Mouse (Mus musculus) liver, embryonic 11.5 days (tissue): ENCODE data around the gene Wfdc11. TPM values are rescaled to one million over a fixed set of nuclear protein-coding genes. Genes with fewer than 3 reads are reported as not detected.

Experiments used
- ATAC-seq: fragments of 200-750 bp; cut with Nextera tagmentation; replicated peaks from 2 replicates; pipeline ENCODE4 v1.8.0; 2017; ENCODE audit warnings: moderate number of reproducible peaks, mild to moderate bottlenecking, moderate TSS enrichment, moderate library complexity; ENCODE audit not compliant: low FRiP score
- DNase-seq: peaks from one replicate; pipeline ENCODE4 v3.0.0-alpha.2; 2017; ENCODE audit warnings: low spot score
- H3K27ac ChIP-seq: fragments of 300-500 bp; sonication (generic); 2 replicates; pipeline ENCODE4 v1.5.1; 2014; ENCODE audit warnings: mild to moderate bottlenecking, low read depth, low read length, control low read depth
- H3K27me3 ChIP-seq: fragments of 300-500 bp; sonication (generic); replicated peaks from 2 replicates; pipeline ENCODE4 v1.6.1; 2014; ENCODE audit warnings: low read length, mixed read lengths; ENCODE audit not compliant: control insufficient read depth, insufficient read depth
- H3K36me3 ChIP-seq: fragments of 300-500 bp; sonication (generic); 2 replicates; pipeline ENCODE4 v1.6.1; 2014; ENCODE audit warnings: mild to moderate bottlenecking, low read length, moderate library complexity, mixed read lengths; ENCODE audit not compliant: control insufficient read depth, insufficient read depth
- H3K4me1 ChIP-seq: fragments of 300-500 bp; sonication (generic); replicated peaks from 2 replicates; pipeline ENCODE4 v1.6.1; 2014; ENCODE audit warnings: low read length, mixed read lengths; ENCODE audit not compliant: control insufficient read depth, insufficient read depth
- H3K4me2 ChIP-seq: fragments of 300-500 bp; sonication (generic); 2 replicates; pipeline ENCODE4 v1.6.1; 2014; ENCODE audit warnings: mild to moderate bottlenecking, control low read depth, moderate library complexity
- H3K4me3 ChIP-seq: fragments of 300-500 bp; sonication (generic); 2 replicates; pipeline ENCODE4 v1.5.1; 2014; ENCODE audit warnings: low read depth, low read length, control low read depth
- H3K9ac ChIP-seq: fragments of 300-500 bp; sonication (generic); 2 replicates; pipeline ENCODE4 v1.6.1; 2014; ENCODE audit warnings: low read depth, low read length, control low read depth
- H3K9me3 ChIP-seq: fragments of 300-500 bp; sonication (generic); 2 replicates; pipeline ENCODE4 v1.6.1; 2016; ENCODE audit warnings: low read length, inconsistent platforms, mixed read lengths; ENCODE audit not compliant: control insufficient read depth
- WGBS: fragments of 180-500 bp; shearing (Covaris S2); extraction: QIAGEN DNeasy Blood & Tissue Kit; methylation state at CpG from one replicate; pipeline ENCODE4 v1.1.7; 2014; 5-methylcytosine and 5-hydroxymethylcytosine counted together
- polyA plus RNA-seq: library from polyadenylated mRNA; unstranded; fragments of >200 nt; fragmentation: Nextera tagmentation; extraction: Ambion mirVana; gene quantifications from 2 replicates; pipeline ENCODE4 v1.2.1, GENCODE M21; 2014

Gene Wfdc11
- polyA plus RNA-seq, 1 experiment from 2014 or later = not detected

DNA sequence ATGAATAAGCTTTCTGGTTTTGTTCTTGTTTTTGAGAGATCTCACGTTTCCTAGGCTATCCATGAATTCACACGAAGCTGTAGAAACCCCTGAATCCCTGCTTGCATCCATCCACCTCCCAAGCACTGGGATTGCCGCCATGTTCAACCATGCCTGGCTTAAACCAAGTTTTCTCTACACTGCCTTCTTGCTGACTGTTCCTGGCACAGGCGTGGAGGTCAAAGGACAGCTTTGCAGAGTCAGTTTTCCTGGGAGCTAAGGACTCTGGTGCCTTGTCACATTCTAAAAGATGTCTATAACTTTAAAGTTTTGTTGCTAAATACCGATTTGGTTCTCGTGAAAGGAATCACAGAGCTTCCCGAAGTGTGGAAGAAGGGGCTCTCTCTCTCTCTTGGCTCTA lies 9.0 kb downstream of the Wfdc11 start:
- H3K4me3 ChIP-seq = no peak overlapping the region
- no peaks in the 10 kb centered on the region for H3K4me1 ChIP-seq
- H3K27me3 ChIP-seq = no peaks in the 10 kb centered on the region
- no peak overlapping the region for H3K4me2 ChIP-seq
- WGBS = 80% methylated on average over 7 of the region's 7 CpGs
- H3K9ac ChIP-seq = no peak overlapping the region
- no peak for ATAC-seq
- no peak for DNase-seq
- no peaks in the 10 kb centered on the region for H3K9me3 ChIP-seq
- H3K36me3 ChIP-seq = no peaks in the 10 kb centered on the region
- H3K27ac ChIP-seq = no peak overlapping the region

DNA sequence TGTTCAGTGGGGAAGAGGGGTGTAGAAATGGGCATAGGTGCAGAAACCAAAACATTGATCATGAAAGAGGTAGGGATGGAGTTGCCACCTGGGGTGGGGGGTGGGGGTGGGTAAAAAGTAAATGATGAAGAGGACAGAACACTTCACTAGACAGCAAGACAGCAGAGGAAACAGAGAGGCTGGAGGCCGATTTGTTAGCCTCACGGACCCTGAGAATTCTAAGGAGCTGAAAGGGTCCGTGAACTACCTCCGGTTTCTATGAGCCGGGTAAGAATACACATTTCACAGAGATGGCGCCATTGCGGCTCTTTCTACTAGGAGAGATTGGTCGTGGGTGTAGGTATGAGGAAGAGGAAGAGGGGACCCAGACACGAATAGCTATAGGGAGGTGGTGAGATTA lies 17.4 kb downstream of the Wfdc11 start, which contains the start of gene Wfdc9:
Gene Wfdc9 (minus strand): TSS at position 101 of the 400 bp plus-strand sequence.
- no peak for ATAC-seq
- Histone ChIP-seq H3K27me3 (no peaks in the 10 kb centered on the region), H3K9me3 (no peaks in the 10 kb centered on the region), H3K9ac (no peak within 1 kb of the TSS), H3K27ac (no peak within 1 kb of the TSS), H3K36me3 (no peaks in the 10 kb centered on the region), H3K4me1 (no peaks in the 10 kb centered on the region), H3K4me3 (no peak within 1 kb of the TSS), H3K4me2 (no peak within 1 kb of the TSS)
- 72% methylated on average over 9 of the region's 9 CpGs for WGBS
- no peak for DNase-seq

- no peaks in the 10 kb centered on the region for H3K36me3 ChIP-seq
- DNase-seq (peak; percentile 38), ATAC-seq (no peak)
- H3K9ac ChIP-seq = no peak within 1 kb of the TSS
- no peak within 1 kb of the TSS for H3K27ac ChIP-seq
- WGBS = 10% methylated on average over 11 of the region's 11 CpGs
- H3K4me3 ChIP-seq = no peak within 1 kb of the TSS
- H3K9me3 ChIP-seq = no peaks in the 10 kb centered on the region
- H3K4me1 ChIP-seq = no peaks in the 10 kb centered on the region
- no peak within 1 kb of the TSS for H3K4me2 ChIP-seq
- no peaks in the 10 kb centered on the region for H3K27me3 ChIP-seq
These were observed 18.0 kb downstream of the Wfdc11 start, which contains the start of gene Wfdc10 for GRCm38 (mm10) chr2:164655858-164656257. Wfdc10 (plus strand) TSS chr2:164656046.

- Histone ChIP-seq H3K9ac (no peak overlapping the region), H3K36me3 (no peaks in the 10 kb centered on the region), H3K27ac (no peak overlapping the region), H3K9me3 (no peaks in the 10 kb centered on the region), H3K4me3 (no peak overlapping the region), H3K27me3 (no peaks in the 10 kb centered on the region), H3K4me2 (no peak overlapping the region), H3K4me1 (no peaks in the 10 kb centered on the region)
- DNase-seq = no peak
- no peak for ATAC-seq
- 82% methylated on average over 13 of the region's 13 CpGs for WGBS
These were observed 31.8 kb downstream of the Wfdc11 start for GRCm38 (mm10) chr2:164641881-164642673.

- DNase-seq (peak; percentile 27), ATAC-seq (no peak)
- Histone ChIP-seq H3K4me2 (no peak overlapping the region), H3K4me3 (no peak overlapping the region), H3K4me1 (no peaks in the 10 kb centered on the region), H3K9ac (no peak overlapping the region), H3K36me3 (no peaks in the 10 kb centered on the region), H3K9me3 (no peaks in the 10 kb centered on the region), H3K27me3 (no peaks in the 10 kb centered on the region), H3K27ac (no peak overlapping the region)
- 59% methylated on average over 7 of the region's 7 CpGs for WGBS
These were observed 32.8 kb downstream of the Wfdc11 start for GRCm38 (mm10) chr2:164641129-164641528.

DNA sequence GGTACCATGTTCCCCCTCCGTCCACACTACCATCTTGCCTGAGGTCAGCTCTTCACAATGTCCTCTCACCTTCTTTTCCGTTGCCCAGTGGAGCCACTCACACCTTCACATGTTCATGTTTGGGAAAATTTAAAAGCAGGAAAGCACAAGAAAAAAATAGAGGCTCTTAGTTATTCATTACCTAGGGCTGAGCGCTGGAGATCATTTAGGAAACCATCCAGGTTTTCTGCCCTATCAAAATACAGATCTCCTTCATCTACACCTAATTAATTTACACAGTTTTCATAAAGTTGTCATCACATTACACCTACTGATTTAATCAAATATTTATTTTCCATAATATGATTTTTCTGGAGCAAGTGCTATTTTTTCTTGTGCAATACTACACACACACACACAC lies 35.2 kb downstream of the Wfdc11 start, which contains the start of gene Wfdc16:
Gene Wfdc16 (minus strand): TSS at position 101 of the 400 bp plus-strand sequence.
- Histone ChIP-seq H3K4me2 (no peak within 1 kb of the TSS), H3K27me3 (no peaks in the 10 kb centered on the region), H3K4me3 (no peak within 1 kb of the TSS), H3K27ac (no peak within 1 kb of the TSS), H3K36me3 (no peaks in the 10 kb centered on the region), H3K9ac (no peak within 1 kb of the TSS), H3K9me3 (no peaks in the 10 kb centered on the region), H3K4me1 (no peaks in the 10 kb centered on the region)
- WGBS = 84% methylated on average over 3 of the region's 3 CpGs
- ATAC-seq (no peak), DNase-seq (no peak)

GRCm38 (mm10) chr2:164635266-164635665 lies 38.6 kb downstream of the Wfdc11 start:
- Histone ChIP-seq H3K9me3 (no peaks in the 10 kb centered on the region), H3K4me3 (no peak overlapping the region), H3K27ac (no peak overlapping the region), H3K27me3 (no peaks in the 10 kb centered on the region), H3K36me3 (no peaks in the 10 kb centered on the region), H3K9ac (no peak overlapping the region), H3K4me1 (no peaks in the 10 kb centered on the region), H3K4me2 (no peak overlapping the region)
- no peak for ATAC-seq
- DNase-seq = no peak
- WGBS = 72% methylated on average over 9 of the region's 9 CpGs

DNA sequence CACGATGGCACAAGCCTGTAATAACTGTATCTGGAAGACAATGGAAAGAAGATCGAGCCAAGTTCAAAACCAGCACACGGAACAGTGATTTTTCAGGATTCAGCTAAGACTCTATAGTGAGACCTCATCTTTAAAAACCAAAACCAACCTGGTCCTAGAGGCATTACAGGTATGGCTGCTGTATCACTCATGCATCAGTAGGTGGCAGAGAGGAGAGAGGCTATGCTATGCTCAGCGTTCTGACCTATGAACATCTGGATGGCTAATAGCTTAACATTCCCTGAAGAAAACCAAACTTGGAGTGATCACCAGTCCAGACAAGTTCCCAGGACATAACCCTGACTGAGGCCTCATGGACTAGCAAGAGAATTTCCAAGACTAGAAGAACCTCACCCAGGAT lies 52.1 kb downstream of the Wfdc11 start:
- Histone ChIP-seq H3K4me3 (no peak overlapping the region), H3K27ac (no peak overlapping the region), H3K4me2 (no peak overlapping the region), H3K9me3 (no peaks in the 10 kb centered on the region), H3K36me3 (no peaks in the 10 kb centered on the region), H3K9ac (no peak overlapping the region), H3K4me1 (no peaks in the 10 kb centered on the region), H3K27me3 (no peaks in the 10 kb centered on the region)
- no peak for DNase-seq
- no peak for ATAC-seq
- 77% methylated on average over 4 of the region's 4 CpGs for WGBS

GRCm38 (mm10) chr2:164619050-164619449 lies 54.8 kb downstream of the Wfdc11 start:
- DNase-seq (no peak), ATAC-seq (no peak)
- H3K4me3 ChIP-seq = no peak overlapping the region
- H3K9me3 ChIP-seq = no peaks in the 10 kb centered on the region
- 72% methylated on average over 5 of the region's 5 CpGs for WGBS
- no peak overlapping the region for H3K9ac ChIP-seq
- H3K4me1 ChIP-seq = no peaks in the 10 kb centered on the region
- H3K4me2 ChIP-seq = no peak overlapping the region
- no peaks in the 10 kb centered on the region for H3K36me3 ChIP-seq
- no peaks in the 10 kb centered on the region for H3K27me3 ChIP-seq
- no peak overlapping the region for H3K27ac ChIP-seq
